Mouse (Mus musculus): Measurements from ENCODE around the gene Mrto4.

- TF ChIP-seq POLR2A (IDR thresholded peaks at IDR 0.05; ENCODE audit: insufficient read depth, low read depth, low read length) (no peak), CTCF (IDR thresholded peaks at IDR 0.05; ENCODE audit: insufficient read depth, low read depth, low read length) (no peak)
Observed at GRCm38 (mm10) chr4:139352832-139353231, 456 bp upstream of the Mrto4 start.
